Mouse (Mus musculus) bone marrow macrophage, adult 2 months (primary cell): ENCODE data around the gene Cmtm2b.

ENCODE experiments used
- CTCF ChIP-seq: IDR thresholded peaks from 2 replicates; pipeline ENCODE4 v1.5.1; 2012; ENCODE audit warnings: low read depth, mild to moderate bottlenecking, low read length, moderate library complexity
- POLR2A ChIP-seq: IDR thresholded peaks from 2 replicates; pipeline ENCODE4 v1.6.1; 2012; ENCODE audit warnings: mild to moderate bottlenecking, low read depth, low read length, borderline replicate concordance

- TF ChIP-seq CTCF (no peak), POLR2A (no peak)
These were observed 31.2 kb downstream of the Cmtm2b start for GRCm38 (mm10) chr8:104353186-104353585.
